Mouse (Mus musculus): ENCODE measurements around the gene Derl3.

DNA sequence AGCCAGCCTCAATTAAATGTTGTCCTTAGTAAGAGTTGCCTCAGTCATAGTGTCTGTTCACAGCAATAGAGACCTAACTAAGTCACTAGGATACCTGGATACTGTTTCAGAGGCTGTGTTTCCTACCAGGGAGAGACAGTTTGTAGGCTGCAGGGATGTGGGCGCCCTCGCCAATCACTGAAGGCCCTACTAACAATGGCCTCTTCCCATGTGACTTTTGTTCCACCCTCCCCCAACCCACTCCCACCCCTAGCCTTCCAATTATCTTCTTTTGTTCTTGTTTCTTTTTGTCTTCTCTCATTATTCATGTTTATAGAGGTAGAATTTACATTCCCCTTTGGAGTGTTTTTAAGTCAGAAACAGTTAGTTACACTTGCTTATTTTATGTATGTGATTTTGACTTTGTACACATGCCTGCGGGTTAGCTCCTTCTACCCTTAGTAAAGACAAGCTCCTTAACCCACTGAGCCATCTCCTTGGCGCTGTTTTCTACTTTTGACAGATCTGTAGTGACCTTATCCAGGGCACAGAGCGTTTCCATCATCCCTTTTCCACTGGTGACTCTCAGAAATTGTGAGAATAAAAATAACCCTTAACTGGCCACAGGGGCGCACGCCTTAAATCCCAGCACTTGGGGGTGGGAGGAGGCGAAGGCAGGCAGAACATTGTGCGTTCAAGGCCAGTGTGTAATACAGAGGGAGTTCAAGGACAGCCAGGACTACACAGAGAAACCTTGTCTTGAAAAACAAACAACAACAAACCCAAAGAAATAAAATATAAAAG is 48.0 kb downstream of the Derl3 start:
- TF ChIP-seq FLI1 (IDR thresholded peaks at IDR 0.05; ENCODE audit: low read length), result no peak
- TF ChIP-seq GATA1 (IDR thresholded peaks at IDR 0.05; ENCODE audit: borderline replicate concordance, low read length), result no peak

Data from megakaryocyte, embryonic 14.5 days (primary cell).